Mouse (Mus musculus): ENCODE measurements at regions not wholly inside any gene's neighbourhood (a gene's known extent, or its start where the extent isn't known, plus 50 kb on each side); places are given as distances from the start of the nearest gene placed in this dataset.

DNA sequence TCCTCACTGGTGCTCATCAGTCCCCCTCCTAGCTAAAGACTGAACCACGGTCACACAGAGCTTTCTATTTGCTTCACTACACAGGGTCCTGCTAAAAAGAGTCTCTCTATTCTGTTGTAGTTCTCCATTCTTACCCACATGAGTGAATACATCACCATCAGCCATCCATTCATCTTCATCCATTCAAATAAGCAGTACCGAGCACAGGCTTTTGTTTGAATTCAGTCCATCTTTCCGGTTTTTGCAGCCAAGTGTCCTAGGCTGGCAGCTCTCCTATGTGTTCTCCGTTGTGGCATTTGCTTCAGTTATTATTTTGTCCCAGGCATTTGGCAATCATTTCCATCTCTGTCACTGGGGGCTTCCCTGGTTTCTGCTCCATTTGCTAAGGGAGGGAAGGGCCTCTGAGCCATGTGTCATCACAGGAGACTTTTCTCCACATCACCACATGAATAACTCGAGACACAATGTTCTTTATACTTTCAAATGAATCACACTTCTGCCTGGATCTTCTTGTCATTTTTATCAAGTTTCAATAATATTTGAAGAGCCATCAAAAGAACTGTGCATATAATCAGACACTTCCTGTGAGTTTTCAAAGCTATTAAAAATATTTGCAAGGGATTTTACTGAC is 366.1 kb downstream of the Dnajb9 start:
- DNase-seq, result no peak

GRCm38 (mm10) chr12:43831976-43832375 is 378.1 kb downstream of the Dnajb9 start:
- no peak for DNase-seq

DNA sequence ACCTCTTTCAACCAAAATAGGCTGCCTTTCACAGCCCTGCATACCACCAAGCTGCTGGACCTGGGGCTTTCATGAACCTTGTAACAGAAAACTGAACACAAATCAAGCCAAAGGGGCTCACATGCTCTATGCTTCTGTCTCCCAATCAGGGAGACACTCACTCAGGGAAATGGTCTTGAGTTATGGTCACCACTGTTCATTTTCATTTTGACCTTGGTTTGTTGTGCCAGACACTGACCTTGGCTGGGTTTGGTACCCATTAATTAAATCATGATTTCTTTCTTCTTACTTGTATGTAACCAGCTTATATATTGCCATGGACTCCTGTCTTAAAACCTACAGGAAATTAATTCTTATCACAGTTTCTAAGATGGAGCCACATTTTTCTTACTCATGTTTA is 381.5 kb downstream of the Dnajb9 start:
- DNase-seq, result no peak

- DNase-seq, result no peak
These were observed 382.2 kb downstream of the Dnajb9 start for GRCm38 (mm10) chr12:43827901-43828300.

DNA sequence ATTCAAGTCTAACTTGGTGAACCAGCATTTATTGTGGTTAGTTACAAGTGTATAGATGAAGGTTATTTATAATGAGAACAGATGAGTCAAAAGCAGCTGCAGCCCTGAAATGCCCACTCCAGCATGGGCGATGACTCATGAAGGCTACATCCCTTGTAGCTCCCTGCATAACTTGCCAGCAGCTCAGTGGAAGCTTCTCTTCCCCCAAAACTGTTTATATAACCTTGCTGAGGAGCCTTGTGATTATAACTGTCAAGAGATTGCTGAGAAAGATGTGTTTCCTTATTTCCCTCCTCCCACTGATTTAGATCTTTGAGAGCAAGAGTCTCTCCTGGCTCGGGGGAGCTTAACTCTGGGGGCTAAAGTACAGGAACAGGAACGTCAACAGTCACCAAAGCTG is 382.8 kb downstream of the Dnajb9 start:
- no peak for DNase-seq

DNA sequence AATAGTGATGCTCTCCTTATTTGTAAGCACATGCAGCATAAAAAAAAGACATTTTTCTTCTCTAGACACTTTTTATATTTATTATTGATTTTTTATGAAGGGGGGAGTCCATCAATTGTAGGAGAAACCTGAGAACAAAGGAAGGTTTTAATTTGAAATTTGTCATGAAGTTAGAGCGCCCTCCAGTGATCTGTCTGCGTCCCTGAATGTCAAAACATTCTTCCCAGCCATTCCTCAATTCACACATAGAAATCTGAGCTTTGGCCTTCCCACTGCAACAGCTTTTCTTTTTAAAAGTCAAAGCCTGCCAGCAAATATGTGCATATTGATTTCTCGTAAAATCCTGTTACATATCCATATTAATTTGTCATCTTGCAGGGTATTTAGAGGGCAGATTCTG is 396.6 kb downstream of the Dnajb9 start:
- DNase-seq, result peak; percentile 5

DNA sequence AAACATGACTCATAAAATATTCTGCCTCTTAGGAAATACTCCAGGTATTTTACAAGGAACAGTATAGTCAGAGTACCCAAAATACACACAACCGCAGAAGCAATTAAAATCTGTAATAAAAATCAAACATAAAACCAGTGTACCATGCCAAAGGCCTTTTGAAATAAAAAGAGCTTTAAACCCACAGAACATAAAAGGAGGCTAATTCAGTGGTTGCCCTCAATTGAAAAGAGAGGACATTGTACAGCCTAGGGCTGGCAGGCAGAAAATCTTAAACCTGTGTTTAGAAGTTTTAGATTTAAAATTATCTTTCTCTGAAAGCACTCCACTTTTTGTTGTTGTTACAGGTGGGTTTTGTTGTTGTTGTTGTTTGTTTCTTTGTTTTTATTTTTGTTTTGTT is 437.4 kb downstream of the Dnajb9 start:
- DNase-seq, result no peak

DNA sequence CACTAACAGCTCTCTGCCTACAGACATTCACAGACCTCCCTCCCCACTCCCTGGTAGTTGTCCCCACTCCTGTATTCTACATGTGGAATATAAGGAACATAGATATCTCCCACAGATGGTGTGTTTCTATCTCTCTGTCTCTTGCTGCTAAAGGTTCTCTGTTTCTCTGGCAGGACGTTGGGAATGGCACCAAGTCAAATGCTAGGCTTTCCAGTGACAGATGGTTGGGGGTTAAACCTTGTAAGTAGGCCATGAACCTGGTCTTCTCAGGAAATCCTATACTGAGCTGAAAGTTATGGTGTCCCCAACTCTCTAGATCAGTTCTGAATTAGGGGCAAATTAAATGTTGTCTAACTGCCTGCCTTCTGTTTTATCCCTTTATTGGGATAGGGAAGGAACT is 448.0 kb downstream of the Dnajb9 start:
- DNase-seq, result no peak

Measured in kidney, postnatal 14 days (tissue).